Mouse (Mus musculus): Measurements from ENCODE around the gene Tra2b. TPM values are rescaled to one million over a fixed set of nuclear protein-coding genes. Genes with fewer than 3 reads are reported as not detected.

Tra2b gene
- polyA plus RNA-seq, 1 experiment, result 169 TPM

- H3K4me3 ChIP-seq (ENCODE audit: insufficient read depth, low read depth, low read length), result no peak overlapping the region
- no peak overlapping the region for H3K27ac ChIP-seq (ENCODE audit: insufficient read depth, low read depth, low read length)
- H3K4me1 ChIP-seq (ENCODE audit: control insufficient read depth, insufficient read depth, low read length), result no peaks in the 10 kb centered on the region
- TF ChIP-seq POLR2A (IDR thresholded peaks at IDR 0.05; ENCODE audit: insufficient read depth, low read depth, low read length) (no peak), CTCF (IDR thresholded peaks at IDR 0.05; ENCODE audit: insufficient read depth, low read depth, low read length) (no peak)
These were observed 10.7 kb upstream of the Tra2b start for GRCm38 (mm10) chr16:22276536-22276935.

GRCm38 (mm10) chr16:22275142-22275541 lies 9.3 kb upstream of the Tra2b start:
- WGBS, result 42% methylated on average over 2 of the region's 2 CpGs

GRCm38 (mm10) chr16:22270491-22270890 lies 4.7 kb upstream of the Tra2b start:
- TF ChIP-seq CTCF (IDR thresholded peaks at IDR 0.05; ENCODE audit: insufficient read depth, low read depth, low read length), result no peak
- TF ChIP-seq POLR2A (IDR thresholded peaks at IDR 0.05; ENCODE audit: insufficient read depth, low read depth, low read length), result no peak
- WGBS, result 68% methylated on average over 3 of the region's 3 CpGs
- Histone ChIP-seq H3K4me1 (ENCODE audit: control insufficient read depth, insufficient read depth, low read length) (no peaks in the 10 kb centered on the region), H3K27ac (ENCODE audit: insufficient read depth, low read depth, low read length) (no peak overlapping the region), H3K4me3 (ENCODE audit: insufficient read depth, low read depth, low read length) (no peak overlapping the region)

More at GRCm38 (mm10) chr16:22275142-22275541, 9.3 kb upstream of the Tra2b start:
- TF ChIP-seq POLR2A (IDR thresholded peaks at IDR 0.05; ENCODE audit: insufficient read depth, low read depth, low read length) (no peak), CTCF (IDR thresholded peaks at IDR 0.05; ENCODE audit: insufficient read depth, low read depth, low read length) (no peak)
- no peaks in the 10 kb centered on the region for H3K4me1 ChIP-seq (ENCODE audit: control insufficient read depth, insufficient read depth, low read length)
- no peak overlapping the region for H3K4me3 ChIP-seq (ENCODE audit: insufficient read depth, low read depth, low read length)
- no peak overlapping the region for H3K27ac ChIP-seq (ENCODE audit: insufficient read depth, low read depth, low read length)

GRCm38 (mm10) chr16:22266384-22266783 lies 579 bp upstream of the Tra2b start:
- no peaks in the 10 kb centered on the region for H3K4me1 ChIP-seq (ENCODE audit: control insufficient read depth, insufficient read depth, low read length)
- WGBS, result 41% methylated on average over 8 of the region's 8 CpGs
- no peak overlapping the region for H3K4me3 ChIP-seq (ENCODE audit: insufficient read depth, low read depth, low read length)
- H3K27ac ChIP-seq (ENCODE audit: insufficient read depth, low read depth, low read length), result peak overlapping the region; percentile 88; the same call in 1 of the 2 replicates
- TF ChIP-seq POLR2A (IDR thresholded peaks at IDR 0.05; ENCODE audit: insufficient read depth, low read depth, low read length) (no peak), CTCF (IDR thresholded peaks at IDR 0.05; ENCODE audit: insufficient read depth, low read depth, low read length) (no peak)

GRCm38 (mm10) chr16:22264962-22265848 lies 600 bp downstream of the Tra2b start:
- TF ChIP-seq CTCF (IDR thresholded peaks at IDR 0.05; ENCODE audit: insufficient read depth, low read depth, low read length) (no peak), POLR2A (IDR thresholded peaks at IDR 0.05; ENCODE audit: insufficient read depth, low read depth, low read length) (no peak)
- Histone ChIP-seq H3K4me3 (ENCODE audit: insufficient read depth, low read depth, low read length) (peak overlapping the region; percentile 73), H3K4me1 (ENCODE audit: control insufficient read depth, insufficient read depth, low read length) (0 out of 2 replicates have a peak, but pooled peaks cover 2% of the 10 kb centered on the region), H3K27ac (ENCODE audit: insufficient read depth, low read depth, low read length) (peak overlapping the region; percentile 90)
- WGBS, result under 1% methylated on average over 78 of the region's 81 CpGs

- H3K4me1 ChIP-seq (ENCODE audit: control insufficient read depth, insufficient read depth, low read length), result 0 out of 2 replicates have a peak, but pooled peaks cover 2% of the 10 kb centered on the region
- peak overlapping the region; percentile 90; the same call in 1 of the 2 replicates for H3K27ac ChIP-seq (ENCODE audit: insufficient read depth, low read depth, low read length)
- WGBS, result under 1% methylated on average over 16 of the region's 16 CpGs
- H3K4me3 ChIP-seq (ENCODE audit: insufficient read depth, low read depth, low read length), result peak overlapping the region; percentile 73
- TF ChIP-seq CTCF (IDR thresholded peaks at IDR 0.05; ENCODE audit: insufficient read depth, low read depth, low read length) (no peak), POLR2A (IDR thresholded peaks at IDR 0.05; ENCODE audit: insufficient read depth, low read depth, low read length) (no peak)
These were observed 1.4 kb downstream of the Tra2b start for GRCm38 (mm10) chr16:22264232-22264961.

GRCm38 (mm10) chr16:22263124-22263523 lies 2.7 kb downstream of the Tra2b start:
- Histone ChIP-seq H3K4me3 (ENCODE audit: insufficient read depth, low read depth, low read length) (no peak overlapping the region), H3K27ac (ENCODE audit: insufficient read depth, low read depth, low read length) (no peak overlapping the region), H3K4me1 (ENCODE audit: control insufficient read depth, insufficient read depth, low read length) (0 out of 2 replicates have a peak, but pooled peaks cover 2% of the 10 kb centered on the region)
- no peak for TF ChIP-seq POLR2A (IDR thresholded peaks at IDR 0.05; ENCODE audit: insufficient read depth, low read depth, low read length)
- TF ChIP-seq CTCF (IDR thresholded peaks at IDR 0.05; ENCODE audit: insufficient read depth, low read depth, low read length), result no peak

GRCm38 (mm10) chr16:22261563-22261962 lies 4.2 kb downstream of the Tra2b start:
- TF ChIP-seq POLR2A (IDR thresholded peaks at IDR 0.05; ENCODE audit: insufficient read depth, low read depth, low read length) (no peak), CTCF (IDR thresholded peaks at IDR 0.05; ENCODE audit: insufficient read depth, low read depth, low read length) (no peak)
- Histone ChIP-seq H3K4me1 (ENCODE audit: control insufficient read depth, insufficient read depth, low read length) (0 out of 2 replicates have a peak, but pooled peaks cover 2% of the 10 kb centered on the region), H3K4me3 (ENCODE audit: insufficient read depth, low read depth, low read length) (no peak overlapping the region), H3K27ac (ENCODE audit: insufficient read depth, low read depth, low read length) (no peak overlapping the region)
- 28% methylated on average over 2 of the region's 2 CpGs for WGBS
